Mouse (Mus musculus) forebrain, embryonic 14.5 days (tissue): ENCODE results near the gene Selplg. TPM values are rescaled to one million over a fixed set of nuclear protein-coding genes. Genes with fewer than 3 reads are reported as not detected.

Source experiments
- ATAC-seq: fragments of 200-750 bp; cut with Nextera tagmentation; 2 replicates; pipeline ENCODE4 v1.8.0; 2017; ENCODE audit warnings: mild to moderate bottlenecking, moderate library complexity
- DNase-seq: peaks from one replicate; pipeline ENCODE4 v3.0.0-alpha.2; 2015; ENCODE audit warnings: low spot score
- H3K27ac ChIP-seq: fragments of 300-500 bp; sonication (generic); 2 replicates; pipeline ENCODE4 v1.5.1; 2014; ENCODE audit warnings: low read depth, mild to moderate bottlenecking, control low read depth, low read length, moderate library complexity
- H3K27me3 ChIP-seq: fragments of 300-500 bp; sonication (generic); replicated peaks from 2 replicates; pipeline ENCODE4 v1.6.1; 2014; ENCODE audit warnings: low read length, control low read depth, mixed read lengths; ENCODE audit not compliant: control insufficient read depth, insufficient read depth
- H3K36me3 ChIP-seq: fragments of 300-500 bp; sonication (generic); 2 replicates; pipeline ENCODE4 v1.6.1; 2014; ENCODE audit warnings: low read length, control low read depth; ENCODE audit not compliant: control insufficient read depth, insufficient read depth
- H3K4me1 ChIP-seq: fragments of 300-500 bp; sonication (generic); 2 replicates; pipeline ENCODE4 v1.6.1; 2014; ENCODE audit warnings: antibody characterized with exemption, low read length, control low read depth; ENCODE audit not compliant: control insufficient read depth, insufficient read depth
- H3K4me2 ChIP-seq: fragments of 300-500 bp; sonication (generic); 2 replicates; pipeline ENCODE4 v1.6.1; 2014; ENCODE audit warnings: mild to moderate bottlenecking, control low read depth, low read length
- H3K4me3 ChIP-seq: fragments of 300-500 bp; sonication (generic); 2 replicates; pipeline ENCODE4 v1.5.1; 2014; ENCODE audit warnings: low read depth, low read length, control low read depth
- H3K9ac ChIP-seq: fragments of 300-500 bp; sonication (generic); 2 replicates; pipeline ENCODE4 v1.6.1; 2014; ENCODE audit warnings: mild to moderate bottlenecking, low read length, control low read depth, moderate library complexity
- H3K9me3 ChIP-seq: fragments of 300-500 bp; sonication (generic); replicated peaks from 2 replicates; pipeline ENCODE4 v1.6.1; 2016; ENCODE audit warnings: low read length, control low read depth, mixed read lengths; ENCODE audit not compliant: control insufficient read depth
- WGBS: fragments of 180-500 bp; shearing (Covaris S2); extraction: QIAGEN DNeasy Blood & Tissue Kit; methylation state at CpG from one replicate; pipeline ENCODE4 v1.1.7; 2014; 5-methylcytosine and 5-hydroxymethylcytosine counted together
- polyA plus RNA-seq: library from polyadenylated mRNA; unstranded; fragments of >200 nt; fragmentation: Nextera tagmentation; extraction: Ambion mirVana; gene quantifications from 2 replicates; pipeline ENCODE4 v1.2.1, GENCODE M21; 2014

Selplg gene
- polyA plus RNA-seq, 1 experiment from 2014 or later = 1.8 TPM

GRCm38 (mm10) chr5:113808177-113808576, 24.3 kb downstream of the Selplg start:
- ATAC-seq = no peak
- no peak overlapping the region for H3K4me3 ChIP-seq
- no peaks in the 10 kb centered on the region for H3K4me1 ChIP-seq
- H3K9me3 ChIP-seq = no peaks in the 10 kb centered on the region
- H3K36me3 ChIP-seq = no peaks in the 10 kb centered on the region
- WGBS = 94% methylated on average over 2 of the region's 2 CpGs
- no peak overlapping the region for H3K4me2 ChIP-seq
- H3K27me3 ChIP-seq = no peaks in the 10 kb centered on the region
- DNase-seq = no peak
- H3K9ac ChIP-seq = no peak overlapping the region
- H3K27ac ChIP-seq = no peak overlapping the region

GRCm38 (mm10) chr5:113807712-113808111, 24.7 kb downstream of the Selplg start:
- no peaks in the 10 kb centered on the region for H3K36me3 ChIP-seq
- ATAC-seq (no peak), DNase-seq (no peak)
- no peaks in the 10 kb centered on the region for H3K4me1 ChIP-seq
- no peaks in the 10 kb centered on the region for H3K27me3 ChIP-seq
- H3K4me3 ChIP-seq = no peak overlapping the region
- H3K9ac ChIP-seq = no peak overlapping the region
- no peaks in the 10 kb centered on the region for H3K9me3 ChIP-seq
- H3K4me2 ChIP-seq = no peak overlapping the region
- no peak overlapping the region for H3K27ac ChIP-seq
- 70% methylated on average over 9 of the region's 9 CpGs for WGBS

GRCm38 (mm10) chr5:113806414-113806813, 26.0 kb downstream of the Selplg start:
- no peaks in the 10 kb centered on the region for H3K27me3 ChIP-seq
- 50% methylated on average over 10 of the region's 10 CpGs for WGBS
- no peak for ATAC-seq
- no peak overlapping the region for H3K9ac ChIP-seq
- H3K36me3 ChIP-seq = no peaks in the 10 kb centered on the region
- no peaks in the 10 kb centered on the region for H3K4me1 ChIP-seq
- DNase-seq = no peak
- H3K4me2 ChIP-seq = no peak overlapping the region
- no peak overlapping the region for H3K4me3 ChIP-seq
- no peak overlapping the region for H3K27ac ChIP-seq
- no peaks in the 10 kb centered on the region for H3K9me3 ChIP-seq

GRCm38 (mm10) chr5:113805301-113805700, 27.1 kb downstream of the Selplg start:
- ATAC-seq (no peak), DNase-seq (no peak)
- Histone ChIP-seq H3K4me2 (no peak overlapping the region), H3K36me3 (no peaks in the 10 kb centered on the region), H3K27me3 (no peaks in the 10 kb centered on the region), H3K4me3 (no peak overlapping the region), H3K4me1 (no peaks in the 10 kb centered on the region; the same call in 1 of the 2 replicates), H3K9ac (no peak overlapping the region), H3K27ac (no peak overlapping the region), H3K9me3 (no peaks in the 10 kb centered on the region)
- 90% methylated on average over 9 of the region's 9 CpGs for WGBS

GRCm38 (mm10) chr5:113804395-113804966, 28.0 kb downstream of the Selplg start:
- H3K4me1 ChIP-seq = no peaks in the 10 kb centered on the region; the same call in 1 of the 2 replicates
- no peaks in the 10 kb centered on the region for H3K27me3 ChIP-seq
- DNase-seq = no peak
- no peaks in the 10 kb centered on the region for H3K36me3 ChIP-seq
- WGBS = 63% methylated on average over 7 of the region's 7 CpGs
- H3K9ac ChIP-seq = no peak overlapping the region
- H3K4me2 ChIP-seq = no peak overlapping the region
- no peak overlapping the region for H3K27ac ChIP-seq
- no peak for ATAC-seq
- H3K4me3 ChIP-seq = no peak overlapping the region
- H3K9me3 ChIP-seq = no peaks in the 10 kb centered on the region

GRCm38 (mm10) chr5:113800280-113800679, 32.2 kb downstream of the Selplg start, which contains the start of gene Tmem119:
Tmem119 (minus strand) TSS chr5:113800516.
- no peak within 1 kb of the TSS for H3K4me2 ChIP-seq
- 3% methylated on average over 11 of the region's 11 CpGs for WGBS
- H3K27me3 ChIP-seq = no peaks in the 10 kb centered on the region; the same call in 1 of the 2 replicates
- no peaks in the 10 kb centered on the region; the same call in 1 of the 2 replicates for H3K4me1 ChIP-seq
- H3K4me3 ChIP-seq = no peak within 1 kb of the TSS
- no peaks in the 10 kb centered on the region for H3K9me3 ChIP-seq
- ATAC-seq (peak; percentile 78), DNase-seq (peak; percentile 70)
- H3K9ac ChIP-seq = 0 out of 2 replicates have a peak within 1 kb of the TSS, but pooled peaks have one; percentile 21
- H3K36me3 ChIP-seq = no peaks in the 10 kb centered on the region
- H3K27ac ChIP-seq = no peak within 1 kb of the TSS

- Histone ChIP-seq H3K4me3 (no peak overlapping the region), H3K27ac (no peak overlapping the region), H3K36me3 (no peaks in the 10 kb centered on the region), H3K9ac (0 out of 2 replicates have a peak overlapping the region, but pooled peaks have one; percentile 21), H3K4me2 (no peak overlapping the region), H3K4me1 (no peaks in the 10 kb centered on the region; the same call in 1 of the 2 replicates), H3K9me3 (no peaks in the 10 kb centered on the region), H3K27me3 (no peaks in the 10 kb centered on the region; the same call in 1 of the 2 replicates)
- DNase-seq (no peak), ATAC-seq (peak; percentile 23; the same call in 1 of the 2 replicates)
- 48% methylated on average over 5 of the region's 5 CpGs for WGBS
These were observed 32.8 kb downstream of the Selplg start for GRCm38 (mm10) chr5:113799691-113800090.

- Histone ChIP-seq H3K9me3 (no peaks in the 10 kb centered on the region), H3K27me3 (no peaks in the 10 kb centered on the region; the same call in 1 of the 2 replicates), H3K36me3 (no peaks in the 10 kb centered on the region), H3K27ac (no peak overlapping the region), H3K4me1 (no peaks in the 10 kb centered on the region; the same call in 1 of the 2 replicates), H3K4me3 (no peak overlapping the region), H3K9ac (no peak overlapping the region), H3K4me2 (no peak overlapping the region)
- 88% methylated on average over 9 of the region's 9 CpGs for WGBS
- ATAC-seq (no peak), DNase-seq (no peak)
These were observed 33.9 kb downstream of the Selplg start for GRCm38 (mm10) chr5:113798525-113798924.

- 13% methylated on average over 19 of the region's 19 CpGs for WGBS
- Histone ChIP-seq H3K9ac (no peak overlapping the region), H3K27me3 (no peaks in the 10 kb centered on the region; the same call in 1 of the 2 replicates), H3K27ac (no peak overlapping the region), H3K36me3 (no peaks in the 10 kb centered on the region), H3K4me1 (no peaks in the 10 kb centered on the region; the same call in 1 of the 2 replicates), H3K4me3 (no peak overlapping the region), H3K9me3 (no peaks in the 10 kb centered on the region), H3K4me2 (no peak overlapping the region)
- DNase-seq = no peak
- no peak for ATAC-seq
These were observed 35.1 kb downstream of the Selplg start for GRCm38 (mm10) chr5:113797149-113797882.
